Comparison of ENCODE assay signal across 17 mouse cellular contexts in the genomic region with DNA sequence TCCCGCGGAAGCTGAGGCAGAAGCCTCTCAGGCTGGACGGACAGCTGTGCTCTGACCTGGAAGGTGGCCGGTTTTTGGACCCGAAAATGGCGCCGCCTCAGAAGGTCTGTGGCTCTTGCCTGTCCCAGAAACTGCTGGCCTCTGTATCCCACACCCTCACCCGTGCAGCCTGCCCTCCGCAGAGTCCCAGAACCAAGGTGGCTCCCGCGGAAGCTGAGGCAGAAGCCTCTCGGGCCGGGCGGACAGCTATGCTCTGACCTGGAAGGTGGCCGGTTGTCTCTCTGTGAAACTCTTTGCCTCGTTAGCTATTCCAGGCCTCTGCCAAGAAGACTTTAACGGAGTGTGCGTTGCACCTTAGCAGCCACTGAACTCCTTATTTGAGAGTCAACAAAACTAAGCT. TPM values are rescaled to one million over a fixed set of nuclear protein-coding genes. Genes with fewer than 3 reads are reported as not detected.
"Had no signal": no experiment of that assay in that cellular context is flagged by ENCODE, and none has a peak within 500 bp of the region (broad histone marks: within the 10 kb centered on the region; RNA-seq: fewer than 3 reads in every experiment).

No protein-coding gene starts in this region.

RNA-seq across cellular contexts. Expression of a gene that starts 26.4 kb away (rescaled TPM):
- total RNA-seq: heart, postnatal 10 days; heart, postnatal 14 days; heart, postnatal 25 days; heart, postnatal 36 days; heart, postnatal 4 days; hematopoietic stem cell, adult 5-6 weeks; hindbrain, postnatal 0 days; layer of hippocampus, adult 18-20 months; layer of hippocampus, adult 2 months; layer of hippocampus, adult 8-10 months; layer of hippocampus, postnatal 10 days; layer of hippocampus, postnatal 14 days; layer of hippocampus, postnatal 25 days; layer of hippocampus, postnatal 36 days; left cerebral cortex, adult 18-20 months; left cerebral cortex, adult 2 months; left cerebral cortex, adult 8-10 months had no signal
